Mouse (Mus musculus): ENCODE measurements around the gene Ifih1. TPM values are rescaled to one million over a fixed set of nuclear protein-coding genes. Genes with fewer than 3 reads are reported as not detected.
A peak's percentile ranks its signal among the peaks of the same experiment; 100 is the strongest.

The Ifih1 gene
- polyA plus RNA-seq, 1 experiment, result 10.8 TPM

DNA sequence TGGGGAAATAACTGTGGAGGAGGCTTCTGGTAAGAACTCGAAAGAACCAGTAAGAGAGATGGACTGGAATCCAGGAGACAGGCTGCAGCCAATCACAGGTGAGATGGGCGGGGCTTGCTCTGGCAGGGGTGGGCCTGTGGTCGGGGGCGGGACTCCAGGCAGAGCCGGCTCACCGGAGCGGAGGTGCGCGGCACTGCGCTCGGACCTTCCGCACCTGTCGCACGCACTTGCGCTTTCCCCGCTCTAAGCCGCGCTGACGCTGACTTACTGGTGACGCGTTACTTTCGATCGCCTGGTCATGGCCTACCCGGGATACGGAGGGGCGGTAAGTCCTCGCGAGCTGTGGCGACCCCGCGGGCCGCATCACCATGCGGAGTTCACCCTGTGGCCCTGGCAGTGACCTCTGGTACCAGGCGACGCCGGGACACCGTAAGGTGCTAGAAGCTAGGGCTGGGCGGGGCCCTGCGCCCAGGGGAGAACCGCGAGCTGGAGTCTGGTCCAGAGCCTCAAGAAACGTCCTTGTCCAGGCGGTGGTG is 18.1 kb upstream of the Ifih1 start, which contains the start of gene Gca:
Gene Gca, plus strand, starts transcription at position 151 of the 536 bp plus-strand sequence.
- no peak for TF ChIP-seq CTCF (IDR thresholded peaks at IDR 0.05; ENCODE audit: borderline replicate concordance, insufficient read depth, low read length)
- TF ChIP-seq POLR2A (IDR thresholded peaks at IDR 0.05; ENCODE audit: low read depth, low read length), result peak; percentile 46
- no peak within 1 kb of the TSS for H3K27ac ChIP-seq (ENCODE audit: insufficient read depth, low read length)
- H3K4me1 ChIP-seq (ENCODE audit: control insufficient read depth, insufficient read depth, low read length), result no peaks in the 10 kb centered on the region
- peak within 1 kb of the TSS; percentile 75 for H3K4me3 ChIP-seq (ENCODE audit: insufficient read depth, low read length)

DNA sequence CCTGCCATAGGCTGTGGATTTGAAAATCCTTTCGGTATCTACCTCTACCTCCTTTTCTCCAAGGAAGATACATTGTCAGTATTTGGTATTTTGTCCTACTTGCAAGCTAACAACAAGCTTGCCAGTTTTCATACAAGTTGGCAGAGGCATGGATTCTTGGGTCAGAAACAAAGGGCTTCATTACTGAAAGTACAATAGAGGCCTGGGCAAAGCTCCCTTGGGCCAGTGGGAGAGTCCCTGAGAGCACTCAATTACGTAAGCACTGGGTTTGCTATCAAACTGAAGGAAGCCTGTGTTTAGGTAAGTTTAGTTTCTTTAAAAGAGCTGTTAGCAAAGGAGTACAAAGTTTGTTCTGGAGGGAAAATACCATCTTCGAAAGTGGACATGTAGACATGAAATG is 16.5 kb upstream of the Ifih1 start:
- H3K4me3 ChIP-seq (ENCODE audit: insufficient read depth, low read length), result no peak overlapping the region
- no peak for TF ChIP-seq POLR2A (IDR thresholded peaks at IDR 0.05; ENCODE audit: low read depth, low read length)
- TF ChIP-seq CTCF (IDR thresholded peaks at IDR 0.05; ENCODE audit: borderline replicate concordance, insufficient read depth, low read length), result no peak
- H3K4me1 ChIP-seq (ENCODE audit: control insufficient read depth, insufficient read depth, low read length), result no peaks in the 10 kb centered on the region
- H3K27ac ChIP-seq (ENCODE audit: insufficient read depth, low read length), result no peak overlapping the region

DNA sequence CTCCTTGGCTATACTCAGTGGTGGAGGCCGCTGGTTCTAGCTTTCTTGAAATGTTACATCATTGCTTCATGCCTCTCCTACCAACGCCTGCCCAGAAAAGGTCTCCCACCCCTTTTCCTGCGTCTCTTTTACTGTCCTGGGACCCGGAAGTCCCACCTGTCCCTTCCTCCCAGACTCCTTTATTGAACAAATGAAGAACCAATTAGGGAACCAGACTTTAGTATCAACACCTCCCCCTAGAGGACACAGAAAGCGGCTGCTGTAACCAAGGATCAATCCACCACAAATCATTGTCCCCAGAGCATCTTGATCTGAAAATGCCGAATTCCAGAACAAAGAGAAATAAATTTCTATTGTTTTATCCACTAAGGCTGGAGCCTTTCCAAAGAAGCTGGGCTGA is 14.5 kb upstream of the Ifih1 start:
- no peak overlapping the region for H3K4me3 ChIP-seq (ENCODE audit: insufficient read depth, low read length)
- H3K4me1 ChIP-seq (ENCODE audit: control insufficient read depth, insufficient read depth, low read length), result no peaks in the 10 kb centered on the region
- TF ChIP-seq CTCF (IDR thresholded peaks at IDR 0.05; ENCODE audit: borderline replicate concordance, insufficient read depth, low read length), result no peak
- no peak for TF ChIP-seq POLR2A (IDR thresholded peaks at IDR 0.05; ENCODE audit: low read depth, low read length)
- no peak overlapping the region for H3K27ac ChIP-seq (ENCODE audit: insufficient read depth, low read length)

DNA sequence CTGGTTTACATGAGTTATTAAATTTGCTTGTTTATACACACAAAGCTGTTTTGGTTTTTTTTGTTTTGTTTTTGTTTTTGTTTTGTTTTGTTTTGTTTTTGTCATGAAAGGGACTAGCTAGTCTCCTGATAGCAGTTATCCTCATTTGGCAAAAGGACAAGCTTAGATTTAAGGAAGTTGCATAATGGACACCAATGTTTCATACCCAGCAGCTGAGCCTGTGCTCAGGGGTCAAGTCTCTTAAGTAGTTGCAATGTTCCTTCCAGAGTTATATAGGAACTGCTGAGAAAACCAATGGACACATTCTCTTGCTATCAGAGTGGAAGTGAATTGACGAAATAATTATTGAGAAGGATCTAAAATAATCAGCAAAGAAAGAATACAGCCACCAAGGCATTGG is 10.0 kb upstream of the Ifih1 start:
- TF ChIP-seq POLR2A (IDR thresholded peaks at IDR 0.05; ENCODE audit: low read depth, low read length), result no peak
- no peak for TF ChIP-seq CTCF (IDR thresholded peaks at IDR 0.05; ENCODE audit: borderline replicate concordance, insufficient read depth, low read length)
- H3K4me3 ChIP-seq (ENCODE audit: insufficient read depth, low read length), result no peak overlapping the region
- no peaks in the 10 kb centered on the region; the same call in 1 of the 2 replicates for H3K4me1 ChIP-seq (ENCODE audit: control insufficient read depth, insufficient read depth, low read length)
- no peak overlapping the region for H3K27ac ChIP-seq (ENCODE audit: insufficient read depth, low read length)

DNA sequence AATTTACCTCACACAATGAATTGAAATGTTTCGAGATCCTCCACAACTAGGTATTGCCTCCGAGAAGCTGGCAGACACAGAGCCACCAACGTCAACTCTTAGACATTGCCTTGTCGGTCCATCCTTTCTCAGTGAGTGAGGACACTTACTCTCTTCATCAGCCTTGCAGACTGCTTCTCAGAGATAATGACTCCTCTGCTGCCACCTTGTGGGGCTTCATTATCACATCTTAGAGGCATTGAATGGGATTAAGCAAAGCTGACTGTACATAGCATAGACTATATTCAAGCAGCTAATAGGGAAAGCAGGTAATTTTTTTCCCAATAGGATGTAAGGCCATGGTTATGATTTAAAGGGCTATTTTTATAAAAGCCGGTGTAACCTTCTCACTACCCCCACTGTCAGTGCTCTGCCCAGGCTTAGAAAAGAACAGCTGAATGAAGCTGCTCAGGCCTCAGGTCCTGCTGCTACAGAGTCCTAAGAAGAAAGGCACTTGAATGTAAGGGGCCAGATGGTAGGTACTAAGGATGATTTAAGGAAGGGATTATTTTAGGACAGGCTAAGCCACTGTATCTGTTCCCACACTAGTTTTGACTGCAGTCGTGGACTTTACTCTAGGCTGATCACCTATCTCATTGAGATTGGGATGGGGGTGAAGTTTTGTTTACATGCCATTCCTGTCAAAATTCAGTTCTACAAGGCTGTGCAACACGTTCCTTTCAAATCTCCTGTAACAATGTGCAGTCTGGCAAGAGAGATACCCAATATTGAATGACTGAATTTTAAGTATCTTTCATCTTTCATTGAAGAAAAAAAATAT is 8.7 kb upstream of the Ifih1 start:
- TF ChIP-seq CTCF (IDR thresholded peaks at IDR 0.05; ENCODE audit: borderline replicate concordance, insufficient read depth, low read length) (no peak), POLR2A (IDR thresholded peaks at IDR 0.05; ENCODE audit: low read depth, low read length) (no peak)
- H3K27ac ChIP-seq (ENCODE audit: insufficient read depth, low read length), result no peak overlapping the region
- no peaks in the 10 kb centered on the region; the same call in 1 of the 2 replicates for H3K4me1 ChIP-seq (ENCODE audit: control insufficient read depth, insufficient read depth, low read length)
- no peak overlapping the region for H3K4me3 ChIP-seq (ENCODE audit: insufficient read depth, low read length)

DNA sequence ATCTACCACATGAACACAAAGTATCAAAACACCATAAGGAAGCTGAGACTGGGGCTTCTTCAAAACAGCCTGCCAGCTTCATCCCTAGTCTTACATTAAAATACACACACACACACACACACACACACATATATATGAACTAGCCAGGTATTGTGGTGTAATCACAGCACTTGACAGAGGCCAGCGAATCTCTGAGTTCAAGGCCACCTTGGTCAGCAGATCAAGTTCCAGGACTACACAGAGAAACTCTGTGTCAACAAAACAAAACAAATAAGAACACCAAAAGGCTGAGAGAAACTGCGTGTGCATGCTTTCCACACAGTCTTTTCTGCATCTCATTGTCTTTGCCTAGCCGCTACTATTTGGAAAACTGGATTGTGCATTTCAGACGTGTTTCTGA is 6.4 kb upstream of the Ifih1 start:
- no peak overlapping the region for H3K27ac ChIP-seq (ENCODE audit: insufficient read depth, low read length)

DNA sequence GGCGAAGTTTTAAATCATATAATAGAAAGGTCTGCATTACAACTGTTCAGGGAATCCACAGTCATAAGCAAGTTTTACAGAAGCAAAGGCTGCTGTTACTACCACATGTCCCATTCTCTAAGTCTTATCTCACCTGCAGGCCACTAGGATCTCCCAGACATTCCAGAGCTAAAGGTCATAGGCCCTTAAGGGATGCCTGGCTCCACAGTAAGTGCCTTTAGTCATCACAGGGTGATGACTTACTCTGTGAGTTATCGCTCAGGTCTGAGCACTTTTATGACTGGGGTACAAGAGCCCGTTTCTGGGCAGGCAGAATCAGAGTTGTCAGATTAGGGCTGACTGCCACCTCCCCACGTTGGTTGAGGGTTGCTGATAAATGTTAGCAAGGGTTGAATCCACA is 5.8 kb upstream of the Ifih1 start:
- Histone ChIP-seq H3K4me1 (ENCODE audit: control insufficient read depth, insufficient read depth, low read length) (peaks cover 2% of the 10 kb centered on the region; the same call in 1 of the 2 replicates), H3K27ac (ENCODE audit: insufficient read depth, low read length) (no peak overlapping the region), H3K4me3 (ENCODE audit: insufficient read depth, low read length) (no peak overlapping the region)
- no peak for TF ChIP-seq POLR2A (IDR thresholded peaks at IDR 0.05; ENCODE audit: low read depth, low read length)
- no peak for TF ChIP-seq CTCF (IDR thresholded peaks at IDR 0.05; ENCODE audit: borderline replicate concordance, insufficient read depth, low read length)

More for the DNA sequence above, 6.4 kb upstream of the Ifih1 start:
- TF ChIP-seq CTCF (IDR thresholded peaks at IDR 0.05; ENCODE audit: borderline replicate concordance, insufficient read depth, low read length), result no peak
- no peak for TF ChIP-seq POLR2A (IDR thresholded peaks at IDR 0.05; ENCODE audit: low read depth, low read length)
- H3K4me1 ChIP-seq (ENCODE audit: control insufficient read depth, insufficient read depth, low read length), result peaks cover 2% of the 10 kb centered on the region; the same call in 1 of the 2 replicates
- no peak overlapping the region for H3K4me3 ChIP-seq (ENCODE audit: insufficient read depth, low read length)

DNA sequence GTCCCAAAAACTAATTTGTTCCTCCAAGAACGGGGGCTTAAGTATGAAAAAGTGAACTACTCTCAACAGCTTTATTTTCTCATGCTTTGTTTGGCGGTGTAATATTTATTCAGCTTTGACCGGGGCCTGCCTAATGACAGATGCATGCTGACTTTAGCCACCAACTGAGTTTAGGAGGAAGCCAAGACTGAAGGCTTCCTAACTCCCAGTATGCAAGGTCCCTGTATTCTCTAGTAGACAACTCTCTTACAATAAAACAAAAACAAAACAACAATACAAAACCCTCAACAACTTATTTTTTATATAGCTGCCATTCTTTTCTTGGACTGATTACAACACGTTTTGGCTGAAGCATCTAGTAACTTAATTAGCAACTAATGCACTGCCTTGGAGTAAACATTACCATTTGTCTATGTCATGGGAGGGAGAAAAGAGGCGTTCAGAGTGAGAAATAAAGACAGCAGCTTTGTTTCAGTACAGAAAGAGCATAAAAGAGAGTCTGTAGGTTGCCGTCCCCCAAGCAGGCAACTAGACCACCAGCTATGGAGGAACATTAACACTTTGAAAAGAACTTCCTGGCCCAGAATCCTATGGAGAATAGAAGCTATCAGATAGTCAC is 725 bp upstream of the Ifih1 start:
- H3K4me3 ChIP-seq (ENCODE audit: insufficient read depth, low read length), result no peak overlapping the region
- TF ChIP-seq POLR2A (IDR thresholded peaks at IDR 0.05; ENCODE audit: low read depth, low read length) (no peak), CTCF (IDR thresholded peaks at IDR 0.05; ENCODE audit: borderline replicate concordance, insufficient read depth, low read length) (no peak)
- peaks cover 6% of the 10 kb centered on the region; the same call in 1 of the 2 replicates for H3K4me1 ChIP-seq (ENCODE audit: control insufficient read depth, insufficient read depth, low read length)
- no peak overlapping the region for H3K27ac ChIP-seq (ENCODE audit: insufficient read depth, low read length)

DNA sequence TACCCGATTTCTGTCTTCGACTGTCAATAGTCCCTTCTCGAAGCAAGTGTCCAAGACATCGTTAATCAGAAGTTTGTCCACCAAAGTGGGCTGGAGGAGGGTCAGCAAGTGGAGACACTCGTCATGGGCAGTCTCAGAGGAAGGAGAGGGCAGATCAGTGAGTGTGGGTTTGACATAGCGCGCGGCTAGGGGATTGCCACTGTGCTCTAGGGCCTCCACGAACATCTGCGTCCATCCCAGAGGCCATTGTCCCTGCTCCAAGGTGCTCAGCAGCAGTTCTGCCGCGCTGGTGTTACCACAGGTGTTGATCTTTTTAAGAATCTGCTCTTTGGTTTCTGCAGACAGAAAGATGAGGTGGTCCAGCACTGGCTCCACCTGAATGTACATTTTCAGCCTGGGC is 580 bp downstream of the Ifih1 start:
- peaks cover 6% of the 10 kb centered on the region; the same call in 1 of the 2 replicates for H3K4me1 ChIP-seq (ENCODE audit: control insufficient read depth, insufficient read depth, low read length)
- no peak for TF ChIP-seq POLR2A (IDR thresholded peaks at IDR 0.05; ENCODE audit: low read depth, low read length)
- no peak for TF ChIP-seq CTCF (IDR thresholded peaks at IDR 0.05; ENCODE audit: borderline replicate concordance, insufficient read depth, low read length)
- no peak overlapping the region for H3K27ac ChIP-seq (ENCODE audit: insufficient read depth, low read length)
- peak overlapping the region; percentile 52 for H3K4me3 ChIP-seq (ENCODE audit: insufficient read depth, low read length)

DNA sequence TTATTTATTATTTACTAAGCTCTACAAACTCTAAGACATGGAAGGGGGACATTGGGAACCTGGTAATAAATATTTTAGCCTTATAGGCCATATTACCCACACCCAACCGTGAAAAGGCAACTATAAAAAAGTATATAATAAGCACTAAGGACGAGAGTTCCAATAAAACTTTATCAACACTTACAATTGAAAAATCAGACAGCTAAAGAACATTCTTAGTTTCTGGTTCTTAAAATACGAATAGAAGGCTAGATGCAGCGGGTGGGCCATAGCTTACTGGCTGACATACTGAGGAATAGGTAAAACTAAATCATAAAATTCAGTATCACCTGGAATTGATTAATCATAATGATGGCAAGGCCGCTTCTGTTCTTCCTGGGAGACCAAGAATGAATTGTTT is 1.2 kb downstream of the Ifih1 start:
- no peak for TF ChIP-seq POLR2A (IDR thresholded peaks at IDR 0.05; ENCODE audit: low read depth, low read length)
- no peak for TF ChIP-seq CTCF (IDR thresholded peaks at IDR 0.05; ENCODE audit: borderline replicate concordance, insufficient read depth, low read length)
- H3K4me1 ChIP-seq (ENCODE audit: control insufficient read depth, insufficient read depth, low read length), result peaks cover 6% of the 10 kb centered on the region; the same call in 1 of the 2 replicates
- H3K27ac ChIP-seq (ENCODE audit: insufficient read depth, low read length), result no peak overlapping the region
- no peak overlapping the region for H3K4me3 ChIP-seq (ENCODE audit: insufficient read depth, low read length)

All from embryonic fibroblast, embryonic 13.5 days (primary cell).